Mouse (Mus musculus) lung, embryonic 14.5 days (tissue): ENCODE measurements around the gene Myadm. TPM values are rescaled to one million over a fixed set of nuclear protein-coding genes. Genes with fewer than 3 reads are reported as not detected.

Source experiments
- ATAC-seq: fragments of 200-750 bp; cut with Nextera tagmentation; 2 replicates; pipeline ENCODE4 v1.8.0; 2017; ENCODE audit warnings: mild to moderate bottlenecking, moderate TSS enrichment, moderate library complexity; ENCODE audit not compliant: insufficient read depth
- DNase-seq: peaks from one replicate; pipeline ENCODE4 v3.0.0-alpha.2; 2015
- H3K27ac ChIP-seq: fragments of 300-500 bp; sonication (generic); 2 replicates; pipeline ENCODE4 v1.5.1; 2014; ENCODE audit warnings: low read depth, mild to moderate bottlenecking, moderate library complexity
- H3K27me3 ChIP-seq: fragments of 300-500 bp; sonication (generic); 2 replicates; pipeline ENCODE4 v1.6.1; 2014; ENCODE audit warnings: low read length, control low read depth; ENCODE audit not compliant: insufficient read depth
- H3K36me3 ChIP-seq: fragments of 300-500 bp; sonication (generic); 2 replicates; pipeline ENCODE4 v1.6.1; 2014; ENCODE audit warnings: control low read depth; ENCODE audit not compliant: insufficient read depth
- H3K4me1 ChIP-seq: fragments of 300-500 bp; sonication (generic); 2 replicates; pipeline ENCODE4 v1.6.1; 2014; ENCODE audit warnings: antibody characterized with exemption, control low read depth; ENCODE audit not compliant: insufficient read depth
- H3K4me2 ChIP-seq: fragments of 300-500 bp; sonication (generic); 2 replicates; pipeline ENCODE4 v1.6.1; 2014; ENCODE audit warnings: mild to moderate bottlenecking
- H3K4me3 ChIP-seq: fragments of 300-500 bp; sonication (generic); 2 replicates; pipeline ENCODE4 v1.5.1; 2014; ENCODE audit warnings: low read depth, low read length
- H3K9ac ChIP-seq: fragments of 300-500 bp; sonication (generic); 2 replicates; pipeline ENCODE4 v1.6.1; 2014
- H3K9me3 ChIP-seq: fragments of 300-500 bp; sonication (generic); 2 replicates; pipeline ENCODE4 v1.6.1; 2016; ENCODE audit warnings: low read depth, low read length, control low read depth
- CTCF ChIP-seq: IDR thresholded peaks from 2 replicates; pipeline ENCODE4 v1.5.1; 2016; ENCODE audit warnings: antibody characterized with exemption, low read depth
- WGBS: fragments of 180-500 bp; shearing (Covaris S2); extraction: QIAGEN DNeasy Blood & Tissue Kit; methylation state at CpG from one replicate; pipeline ENCODE4 v1.1.7; 2014; 5-methylcytosine and 5-hydroxymethylcytosine counted together
- polyA plus RNA-seq: library from polyadenylated mRNA; unstranded; fragments of >200 nt; fragmentation: Nextera tagmentation; extraction: Ambion mirVana; gene quantifications from 2 replicates; pipeline ENCODE4 v1.2.1, GENCODE M21; 2014

Gene Myadm
- polyA plus RNA-seq, 1 experiment from 2014 or later: 138 TPM

GRCm38 (mm10) chr7:3332619-3333521, 44.0 kb downstream of the Myadm start, which contains the start of gene Cacng7:
TSS of gene Cacng7 (plus strand) at chr7:3332955.
- Histone ChIP-seq H3K4me2 (peak within 1 kb of the TSS; percentile 65), H3K27ac (peak within 1 kb of the TSS; percentile 70; the same call in 1 of the 2 replicates), H3K9ac (peak within 1 kb of the TSS; percentile 68), H3K27me3 (no peaks in the 10 kb centered on the region), H3K9me3 (no peaks in the 10 kb centered on the region), H3K4me1 (no peaks in the 10 kb centered on the region), H3K36me3 (no peaks in the 10 kb centered on the region), H3K4me3 (peak within 1 kb of the TSS; percentile 55)
- DNase-seq (peak; percentile 72), ATAC-seq (peak; percentile 71)
- 1% methylated on average over 62 of the region's 65 CpGs for WGBS
- TF ChIP-seq CTCF: no peak

GRCm38 (mm10) chr7:3333542-3333941, 44.7 kb downstream of the Myadm start:
- Histone ChIP-seq H3K9me3 (no peaks in the 10 kb centered on the region), H3K36me3 (no peaks in the 10 kb centered on the region), H3K27ac (0 out of 2 replicates have a peak overlapping the region, but pooled peaks have one; percentile 70), H3K4me3 (peak overlapping the region; percentile 55), H3K27me3 (no peaks in the 10 kb centered on the region), H3K4me1 (no peaks in the 10 kb centered on the region), H3K4me2 (peak overlapping the region; percentile 65), H3K9ac (peak overlapping the region; percentile 68)
- ATAC-seq (no peak), DNase-seq (peak; percentile 31)
- WGBS: 5% methylated on average over 5 of the region's 5 CpGs
- no peak for TF ChIP-seq CTCF

DNA sequence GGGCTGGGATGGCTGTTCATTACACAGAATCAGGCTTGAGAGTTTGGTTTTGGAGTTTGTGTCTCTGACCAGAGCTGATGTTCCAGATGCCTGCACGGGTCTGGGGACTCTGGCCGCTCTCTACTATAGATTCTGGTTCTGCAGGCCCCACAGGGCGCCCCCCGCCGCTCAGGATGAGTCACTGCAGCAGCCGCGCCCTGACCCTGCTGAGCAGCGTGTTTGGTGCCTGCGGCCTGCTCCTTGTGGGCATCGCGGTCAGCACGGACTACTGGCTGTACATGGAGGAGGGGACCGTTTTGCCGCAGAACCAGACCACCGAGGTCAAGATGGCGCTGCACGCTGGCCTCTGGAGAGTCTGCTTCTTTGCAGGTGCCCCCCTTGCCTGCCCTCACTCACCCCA, 47.5 kb downstream of the Myadm start:
- no peak for DNase-seq
- Histone ChIP-seq H3K4me3 (no peak overlapping the region), H3K27me3 (no peaks in the 10 kb centered on the region), H3K27ac (no peak overlapping the region), H3K4me1 (no peaks in the 10 kb centered on the region), H3K36me3 (peaks cover 3% of the 10 kb centered on the region; the same call in 1 of the 2 replicates), H3K9me3 (no peaks in the 10 kb centered on the region), H3K4me2 (no peak overlapping the region), H3K9ac (no peak overlapping the region)
- TF ChIP-seq CTCF: no peak
- no peak for ATAC-seq
- WGBS: 68% methylated on average over 17 of the region's 17 CpGs

- 66% methylated on average over 11 of the region's 11 CpGs for WGBS
- Histone ChIP-seq H3K9ac (no peak overlapping the region), H3K36me3 (peaks cover 8% of the 10 kb centered on the region; the same call in 1 of the 2 replicates), H3K4me1 (no peaks in the 10 kb centered on the region), H3K4me3 (no peak overlapping the region), H3K27ac (no peak overlapping the region), H3K27me3 (no peaks in the 10 kb centered on the region), H3K9me3 (no peaks in the 10 kb centered on the region), H3K4me2 (no peak overlapping the region)
- TF ChIP-seq CTCF: no peak
- no peak for ATAC-seq
- DNase-seq: no peak
These were observed 49.5 kb downstream of the Myadm start for GRCm38 (mm10) chr7:3338286-3338935.

DNA sequence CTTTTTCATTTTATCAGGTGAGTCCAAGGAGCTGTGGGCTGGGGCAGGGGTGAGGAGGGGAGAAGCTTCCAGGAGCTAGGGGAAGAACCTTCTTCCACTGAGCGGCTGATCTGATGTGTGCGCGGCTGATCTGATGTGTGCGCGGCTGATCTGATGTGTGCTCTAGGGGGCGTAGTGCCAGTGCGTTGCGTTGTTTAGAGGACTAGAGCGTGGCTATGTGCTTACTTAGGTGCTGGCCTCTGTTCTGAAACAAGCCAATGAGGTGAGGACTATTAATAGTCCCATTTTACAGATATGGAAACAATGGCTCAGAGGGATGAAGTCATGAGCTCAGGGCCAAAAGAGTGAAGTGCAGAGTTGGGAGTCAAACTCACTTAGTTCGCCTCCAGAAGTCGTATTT, 50.1 kb downstream of the Myadm start:
- Histone ChIP-seq H3K27me3 (no peaks in the 10 kb centered on the region), H3K9ac (no peak overlapping the region), H3K36me3 (peaks cover 13% of the 10 kb centered on the region; the same call in 1 of the 2 replicates), H3K9me3 (no peaks in the 10 kb centered on the region), H3K27ac (no peak overlapping the region), H3K4me2 (no peak overlapping the region), H3K4me1 (no peaks in the 10 kb centered on the region), H3K4me3 (no peak overlapping the region)
- ATAC-seq (no peak), DNase-seq (no peak)
- TF ChIP-seq CTCF: no peak
- 85% methylated on average over 11 of the region's 11 CpGs for WGBS

DNA sequence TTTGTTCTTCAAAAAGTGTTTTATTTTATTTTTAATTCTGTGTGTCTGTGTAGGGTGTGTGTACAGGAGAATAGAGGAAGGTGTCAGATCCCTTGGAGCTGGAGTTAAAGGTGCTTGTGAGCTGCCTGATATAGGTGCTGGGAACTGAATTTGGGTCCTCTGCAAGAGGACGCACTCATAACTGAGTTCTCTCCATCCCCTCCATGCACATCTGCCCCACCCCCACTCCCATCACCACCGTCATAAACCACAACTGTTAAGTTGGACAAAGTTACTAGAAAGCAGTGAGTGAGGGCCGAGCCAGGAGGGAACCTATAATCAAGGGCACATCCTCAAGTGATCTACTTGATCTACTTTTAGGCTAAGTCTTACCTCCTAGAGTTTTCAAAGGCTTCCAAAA, 55.0 kb downstream of the Myadm start:
- H3K4me2 ChIP-seq: no peak overlapping the region
- H3K27me3 ChIP-seq: no peaks in the 10 kb centered on the region
- no peak for TF ChIP-seq CTCF
- DNase-seq: no peak
- WGBS: 86% methylated on average over 3 of the region's 3 CpGs
- no peaks in the 10 kb centered on the region for H3K9me3 ChIP-seq
- ATAC-seq: no peak
- no peaks in the 10 kb centered on the region for H3K4me1 ChIP-seq
- no peak overlapping the region for H3K27ac ChIP-seq
- H3K36me3 ChIP-seq: peaks cover 21% of the 10 kb centered on the region; the same call in 1 of the 2 replicates
- H3K4me3 ChIP-seq: no peak overlapping the region
- H3K9ac ChIP-seq: no peak overlapping the region

DNA sequence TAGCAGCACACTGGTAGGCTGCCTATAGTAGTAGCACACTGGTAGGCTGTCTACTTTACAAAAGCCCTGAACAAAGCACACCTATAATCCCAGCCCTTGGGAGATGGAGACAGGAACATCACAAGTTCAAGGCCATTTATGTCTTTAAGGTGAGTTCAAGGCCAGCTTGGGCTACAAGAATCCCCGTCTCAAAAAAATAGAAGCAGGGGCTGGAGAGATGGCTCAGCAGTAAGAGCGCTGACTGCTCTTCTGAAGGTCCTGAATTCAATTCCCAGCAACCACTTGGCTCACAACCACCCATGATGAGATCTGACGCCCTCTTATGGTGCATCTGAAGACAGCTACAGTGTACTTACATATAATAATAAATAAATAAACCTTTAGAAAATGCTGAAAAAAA, 56.4 kb downstream of the Myadm start:
- no peaks in the 10 kb centered on the region for H3K9me3 ChIP-seq
- no peak overlapping the region for H3K4me2 ChIP-seq
- peaks cover 27% of the 10 kb centered on the region; the same call in 1 of the 2 replicates for H3K36me3 ChIP-seq
- H3K27ac ChIP-seq: no peak overlapping the region
- H3K4me1 ChIP-seq: no peaks in the 10 kb centered on the region
- no peak for TF ChIP-seq CTCF
- 87% methylated on average over 3 of the region's 3 CpGs for WGBS
- no peak for DNase-seq
- no peak overlapping the region for H3K4me3 ChIP-seq
- no peak overlapping the region for H3K9ac ChIP-seq
- ATAC-seq: no peak
- H3K27me3 ChIP-seq: no peaks in the 10 kb centered on the region
